Mouse (Mus musculus) hindbrain, embryonic 10.5 days (tissue): ENCODE measurements at regions not wholly inside any gene's neighbourhood (a gene's known extent, or its start where the extent isn't known, plus 50 kb on each side); places are given as distances from the start of the nearest gene placed in this dataset.
A peak's percentile ranks its signal among the peaks of the same experiment; 100 is the strongest.

Source experiments
- DNase-seq: peaks from one replicate; pipeline ENCODE4 v3.0.0-alpha.2; 2017; ENCODE audit warnings: low spot score
- H3K27ac ChIP-seq: fragments of 300-500 bp; sonication (generic); 2 replicates; pipeline ENCODE4 v1.5.1; 2016; ENCODE audit warnings: mild to moderate bottlenecking, moderate library complexity
- H3K27me3 ChIP-seq: fragments of 300-500 bp; sonication (generic); 2 replicates; pipeline ENCODE4 v1.6.1; 2016; ENCODE audit warnings: mild to moderate bottlenecking; ENCODE audit not compliant: poor library complexity, insufficient read depth, severe bottlenecking
- H3K36me3 ChIP-seq: fragments of 300-500 bp; sonication (generic); 2 replicates; pipeline ENCODE4 v1.6.1; 2016; ENCODE audit warnings: mild to moderate bottlenecking, moderate library complexity
- H3K4me1 ChIP-seq: fragments of 300-500 bp; sonication (generic); replicated peaks from 2 replicates; pipeline ENCODE4 v1.6.1; 2016; ENCODE audit warnings: mild to moderate bottlenecking
- H3K4me3 ChIP-seq: fragments of 300-500 bp; sonication (generic); 2 replicates; pipeline ENCODE4 v1.5.1; 2016; ENCODE audit warnings: mild to moderate bottlenecking, moderate library complexity
- H3K9me3 ChIP-seq: fragments of 300-500 bp; sonication (generic); 2 replicates; pipeline ENCODE4 v1.6.1; 2016; ENCODE audit warnings: mild to moderate bottlenecking, moderate library complexity
- WGBS: fragments of 180-500 bp; shearing (Covaris S2); methylation state at CpG from one replicate; pipeline ENCODE4 v1.1.7; 2016; 5-methylcytosine and 5-hydroxymethylcytosine counted together

DNA sequence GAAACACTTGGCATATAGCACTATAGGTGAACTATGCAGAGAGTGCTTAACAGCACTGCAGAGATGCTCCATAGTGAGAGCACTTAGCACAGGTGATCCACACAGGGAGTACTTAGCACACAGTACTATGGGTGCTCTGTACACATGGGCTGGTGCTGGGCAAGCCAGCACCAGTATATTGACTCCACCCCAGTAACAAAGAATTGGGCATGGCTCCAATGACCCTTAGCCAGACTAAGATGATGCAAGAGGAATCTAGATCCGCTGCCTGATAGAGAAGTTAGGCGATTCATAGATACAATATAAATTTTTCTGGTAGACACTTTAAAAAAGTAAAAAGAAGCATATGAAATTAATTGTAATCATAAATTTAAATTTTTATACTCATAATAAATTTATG lies 274.0 kb upstream of the Eef2kmt start:
- Histone ChIP-seq H3K27ac (no peak overlapping the region), H3K4me3 (no peak overlapping the region), H3K27me3 (no peaks in the 10 kb centered on the region), H3K36me3 (no peaks in the 10 kb centered on the region), H3K9me3 (no peaks in the 10 kb centered on the region), H3K4me1 (peaks cover 14% of the 10 kb centered on the region)
- DNase-seq, result no peak
- WGBS, result 97% methylated on average over 2 of the region's 2 CpGs

DNA sequence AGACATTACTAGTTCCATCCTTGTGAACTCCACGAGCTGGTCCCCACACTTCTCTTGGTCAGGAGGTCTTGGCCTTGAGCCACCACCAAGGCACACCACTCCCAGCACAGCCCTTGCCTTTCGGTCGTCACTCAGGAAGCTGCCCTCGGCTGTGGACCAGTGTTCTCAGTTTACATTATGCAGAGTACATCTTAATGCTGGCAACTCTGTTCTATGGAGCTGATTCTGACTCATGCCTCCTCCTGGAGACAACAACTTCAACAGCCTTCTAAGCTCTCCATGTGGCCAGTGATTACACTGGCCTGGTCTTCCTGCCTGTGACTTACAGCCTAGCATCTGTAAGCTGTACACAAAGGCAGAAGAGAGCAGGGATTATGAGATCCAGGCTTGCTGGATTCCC lies 272.2 kb upstream of the Eef2kmt start:
- Histone ChIP-seq H3K36me3 (no peaks in the 10 kb centered on the region), H3K9me3 (no peaks in the 10 kb centered on the region), H3K4me3 (no peak overlapping the region), H3K4me1 (peaks cover 7% of the 10 kb centered on the region), H3K27me3 (no peaks in the 10 kb centered on the region), H3K27ac (no peak overlapping the region)
- no peak for DNase-seq
- 74% methylated on average over 4 of the region's 4 CpGs for WGBS

DNA sequence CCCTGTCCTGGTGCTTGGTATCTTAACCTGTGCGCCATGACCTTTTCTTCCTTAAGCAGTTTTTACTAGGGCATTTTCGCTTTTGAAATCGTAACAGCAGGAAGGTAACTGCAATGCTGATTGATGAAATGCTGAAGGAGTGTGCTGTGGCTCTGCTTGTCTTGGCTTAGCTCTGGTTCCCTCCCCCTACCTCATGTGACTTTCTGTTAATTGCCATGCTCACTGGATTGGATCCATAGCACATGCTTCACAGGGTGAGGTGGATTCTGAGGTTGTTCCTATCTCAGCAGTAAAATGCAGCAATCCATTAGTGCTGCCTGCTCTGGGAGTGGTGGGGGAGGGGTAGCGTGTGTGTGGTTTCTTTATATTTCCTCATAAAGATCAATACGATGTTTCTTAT lies 268.6 kb upstream of the Eef2kmt start:
- Histone ChIP-seq H3K4me1 (no peaks in the 10 kb centered on the region), H3K4me3 (no peak overlapping the region), H3K27me3 (no peaks in the 10 kb centered on the region), H3K27ac (no peak overlapping the region), H3K36me3 (no peaks in the 10 kb centered on the region), H3K9me3 (no peaks in the 10 kb centered on the region)
- WGBS, result 87% methylated on average over 5 of the region's 5 CpGs
- DNase-seq, result no peak

DNA sequence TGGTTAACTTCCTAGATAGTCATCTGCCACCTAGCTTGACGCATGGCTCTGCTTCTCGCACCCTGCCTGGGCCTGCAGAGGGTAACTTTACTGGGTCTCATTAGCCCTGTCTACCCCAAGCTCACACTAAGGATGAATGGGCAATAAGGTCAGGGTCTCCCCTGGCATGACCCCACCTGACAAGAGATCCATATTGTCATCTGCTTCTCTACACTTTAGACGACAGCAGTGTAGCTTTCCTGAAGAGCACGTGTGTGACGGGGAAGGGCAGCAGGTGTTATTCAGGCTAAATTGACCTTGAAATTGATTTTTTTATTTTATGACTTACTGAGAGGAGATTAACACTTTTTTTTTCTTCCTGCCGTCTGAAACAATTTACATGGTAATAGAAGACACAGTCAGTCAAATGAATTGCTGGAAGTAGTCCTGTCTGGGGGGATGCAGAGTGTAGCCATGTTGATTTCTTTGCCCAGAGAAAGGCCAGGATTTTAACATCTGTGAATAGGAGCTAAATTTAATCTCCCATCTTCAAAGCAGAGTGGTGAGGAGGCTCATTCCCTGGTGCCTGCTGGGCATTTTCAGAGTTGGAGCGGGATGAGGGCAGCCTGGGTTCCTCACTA lies 267.7 kb upstream of the Eef2kmt start:
- Histone ChIP-seq H3K27me3 (no peaks in the 10 kb centered on the region), H3K27ac (no peak overlapping the region)
- WGBS, result 75% methylated on average over 7 of the region's 7 CpGs

DNA sequence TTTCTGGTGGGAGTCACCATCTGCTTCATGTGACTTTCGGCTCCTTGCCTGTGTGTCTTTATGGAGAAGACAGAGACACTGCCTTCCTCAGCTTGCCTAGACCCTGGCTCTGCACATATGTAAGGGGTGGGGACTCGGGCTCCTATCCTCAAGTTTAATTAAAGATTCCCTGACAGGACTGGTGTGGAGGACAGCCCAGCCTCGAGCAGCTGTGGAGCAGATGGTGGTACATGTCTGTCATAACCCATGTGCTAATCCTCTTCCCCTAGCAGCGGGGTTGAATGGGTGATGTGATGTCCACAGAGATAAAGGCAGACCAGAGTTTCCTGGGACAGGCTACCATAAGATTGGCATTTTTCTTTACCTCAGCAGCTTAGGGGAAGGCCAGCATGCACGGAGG lies 262.0 kb upstream of the Eef2kmt start:
- H3K36me3 ChIP-seq, result no peaks in the 10 kb centered on the region
- H3K27me3 ChIP-seq, result no peaks in the 10 kb centered on the region
- peaks cover 3% of the 10 kb centered on the region; the same call in 1 of the 2 replicates for H3K4me1 ChIP-seq
- WGBS, result 65% methylated on average over 5 of the region's 5 CpGs
- no peak for DNase-seq
- no peak overlapping the region for H3K27ac ChIP-seq
- no peak overlapping the region for H3K4me3 ChIP-seq
- H3K9me3 ChIP-seq, result no peaks in the 10 kb centered on the region

More for the DNA sequence above, 267.7 kb upstream of the Eef2kmt start:
- no peaks in the 10 kb centered on the region for H3K36me3 ChIP-seq
- no peaks in the 10 kb centered on the region for H3K4me1 ChIP-seq
- H3K4me3 ChIP-seq, result no peak overlapping the region
- DNase-seq, result no peak
- no peaks in the 10 kb centered on the region for H3K9me3 ChIP-seq

DNA sequence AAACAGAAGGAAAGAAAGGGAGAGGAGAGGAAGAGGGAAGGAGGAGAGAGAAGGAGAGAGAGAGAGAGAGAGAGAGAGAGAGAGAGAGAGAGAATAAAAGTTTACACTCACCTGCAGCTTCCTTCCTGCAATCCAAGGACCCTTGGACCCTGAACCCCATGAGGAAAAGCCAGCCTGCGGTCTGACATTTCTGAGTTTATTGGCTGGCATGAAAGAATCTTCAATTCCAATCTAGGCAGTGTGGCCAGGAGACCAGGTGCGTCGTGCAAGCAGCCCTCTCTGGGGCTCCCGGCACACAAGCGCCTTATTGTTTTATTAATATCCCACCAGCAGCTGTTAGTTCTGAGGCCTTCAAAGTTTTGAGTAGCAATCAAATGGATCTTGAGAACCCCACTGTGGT lies 260.1 kb upstream of the Eef2kmt start:
- Histone ChIP-seq H3K27me3 (no peaks in the 10 kb centered on the region), H3K4me3 (no peak overlapping the region), H3K27ac (no peak overlapping the region), H3K4me1 (peaks cover 3% of the 10 kb centered on the region; the same call in 1 of the 2 replicates), H3K36me3 (no peaks in the 10 kb centered on the region), H3K9me3 (no peaks in the 10 kb centered on the region)
- DNase-seq, result no peak
- WGBS, result 71% methylated on average over 5 of the region's 5 CpGs

DNA sequence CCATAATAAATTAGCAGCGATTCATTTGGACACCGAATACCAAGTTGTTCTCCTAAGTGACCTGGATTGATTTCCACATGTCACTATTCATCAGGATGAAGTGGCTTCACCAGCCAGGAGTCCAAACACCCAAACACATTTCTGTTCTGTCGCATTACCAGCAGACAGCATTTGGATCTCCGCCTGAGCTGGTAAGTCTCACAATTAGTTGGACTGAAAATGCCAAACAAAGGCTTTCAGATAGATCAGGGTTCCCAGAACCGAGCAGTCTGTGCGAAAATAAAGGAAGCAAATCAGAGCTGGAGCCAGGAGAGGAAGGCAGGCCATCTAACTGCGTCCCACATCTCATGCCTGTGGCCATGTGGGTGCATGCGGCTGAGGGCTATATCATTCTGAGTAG lies 251.5 kb upstream of the Eef2kmt start:
- H3K4me3 ChIP-seq, result no peak overlapping the region
- no peaks in the 10 kb centered on the region for H3K4me1 ChIP-seq
- no peak overlapping the region for H3K27ac ChIP-seq
- no peaks in the 10 kb centered on the region for H3K9me3 ChIP-seq
- no peaks in the 10 kb centered on the region for H3K36me3 ChIP-seq
- 84% methylated on average over 8 of the region's 8 CpGs for WGBS
- no peaks in the 10 kb centered on the region for H3K27me3 ChIP-seq
- DNase-seq, result no peak

DNA sequence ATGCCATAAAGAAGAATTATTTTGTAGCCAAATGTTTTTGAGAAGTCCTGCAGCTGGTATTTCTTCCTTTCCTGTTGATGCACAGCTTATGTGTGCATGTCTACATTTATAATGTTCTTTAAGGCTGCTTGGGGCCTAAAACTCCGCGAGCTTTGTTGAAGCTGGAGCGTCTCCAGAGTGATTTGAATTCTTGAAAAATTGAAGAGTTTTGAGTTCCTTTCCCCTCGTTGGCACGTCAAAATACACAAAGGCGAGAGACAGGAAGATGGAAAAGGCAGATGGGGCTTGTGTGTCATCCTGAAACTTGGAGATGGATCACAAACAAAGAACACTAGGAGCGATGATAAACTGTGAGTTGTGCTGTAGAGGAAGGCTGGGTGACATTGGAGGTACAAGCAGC lies 246.2 kb upstream of the Eef2kmt start:
- no peak overlapping the region for H3K4me3 ChIP-seq
- H3K36me3 ChIP-seq, result no peaks in the 10 kb centered on the region
- no peaks in the 10 kb centered on the region for H3K27me3 ChIP-seq
- H3K4me1 ChIP-seq, result 0 out of 2 replicates have a peak, but pooled peaks cover 4% of the 10 kb centered on the region
- no peak overlapping the region for H3K27ac ChIP-seq
- DNase-seq, result no peak
- H3K9me3 ChIP-seq, result no peaks in the 10 kb centered on the region
- 91% methylated on average over 7 of the region's 7 CpGs for WGBS

DNA sequence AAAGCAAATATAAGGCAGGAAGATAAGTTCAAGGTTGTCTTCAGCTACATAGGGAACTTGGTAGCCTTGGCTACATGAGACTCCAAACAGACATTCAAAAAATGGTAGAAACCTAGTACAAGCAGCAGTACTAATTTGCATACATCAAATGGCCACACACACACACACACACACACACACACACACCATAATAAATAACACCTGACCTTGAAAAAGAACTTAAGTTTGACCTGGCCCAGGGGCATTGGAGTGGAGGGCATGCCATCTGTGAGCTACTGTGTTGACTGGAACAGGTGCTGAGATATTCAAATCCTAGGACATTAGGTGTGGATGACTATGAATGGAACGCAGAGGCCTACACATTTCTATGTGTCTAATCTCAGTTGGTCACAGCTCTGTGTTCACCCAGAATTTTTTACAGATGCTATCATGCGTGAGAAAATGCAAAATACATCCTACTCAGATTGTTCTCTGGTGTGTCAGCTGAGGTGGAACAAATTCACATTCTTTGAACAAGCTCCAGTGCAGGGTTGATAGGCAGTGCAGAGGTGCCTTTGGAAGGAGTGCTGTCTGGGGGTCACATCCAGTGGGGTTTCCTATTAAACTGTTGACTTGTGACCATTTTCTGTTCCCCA lies 240.4 kb upstream of the Eef2kmt start:
- Histone ChIP-seq H3K9me3 (no peaks in the 10 kb centered on the region), H3K27me3 (no peaks in the 10 kb centered on the region), H3K36me3 (no peaks in the 10 kb centered on the region), H3K4me3 (no peak overlapping the region), H3K27ac (0 out of 2 replicates have a peak overlapping the region, but pooled peaks have one; percentile 62), H3K4me1 (peaks cover 39% of the 10 kb centered on the region)
- 50% methylated on average over 2 of the region's 2 CpGs for WGBS
- DNase-seq, result no peak

DNA sequence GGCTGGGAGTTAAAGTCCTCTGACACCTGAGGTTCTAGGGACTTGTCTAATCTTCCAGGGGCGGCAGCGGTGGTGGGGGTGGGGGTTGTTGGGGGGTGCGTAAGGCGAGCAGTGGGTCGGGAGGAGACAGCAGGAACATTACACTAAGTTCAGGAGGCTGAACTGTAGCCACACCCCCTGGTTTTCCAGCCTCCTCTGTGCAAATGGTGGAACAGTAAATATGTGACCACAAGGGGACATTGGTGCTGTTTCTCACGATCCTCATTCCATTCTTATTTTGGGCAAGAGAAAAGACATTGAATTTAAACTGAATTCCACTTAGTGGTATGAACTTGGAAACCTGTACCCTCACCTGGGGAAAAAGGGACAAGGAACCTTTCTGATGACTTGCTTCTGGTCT lies 237.6 kb upstream of the Eef2kmt start:
- no peak for DNase-seq

DNA sequence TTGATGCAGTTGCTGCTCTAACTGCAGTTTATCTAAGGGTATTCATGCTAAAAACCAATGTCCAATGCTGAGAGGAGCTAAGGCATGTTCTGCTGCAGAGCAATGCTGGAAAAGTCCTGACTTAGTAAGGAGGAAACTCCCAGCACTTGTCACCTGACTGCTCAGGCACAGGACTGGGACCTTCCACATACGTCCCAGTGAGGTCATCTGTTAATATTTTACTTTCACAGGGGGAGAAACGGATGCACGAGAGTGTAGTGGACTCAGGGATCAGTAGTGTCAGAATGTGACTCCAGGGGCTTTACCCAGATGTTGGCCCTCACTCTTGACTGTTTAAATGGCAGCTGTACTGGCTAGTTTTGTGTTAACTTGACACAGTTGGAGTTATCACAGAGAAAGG lies 231.5 kb upstream of the Eef2kmt start:
- no peak overlapping the region for H3K4me3 ChIP-seq
- no peaks in the 10 kb centered on the region for H3K9me3 ChIP-seq
- H3K4me1 ChIP-seq, result no peaks in the 10 kb centered on the region
- peaks cover 3% of the 10 kb centered on the region; the same call in 1 of the 2 replicates for H3K27me3 ChIP-seq
- WGBS, result 56% methylated on average over 3 of the region's 3 CpGs
- no peak for DNase-seq
- H3K27ac ChIP-seq, result no peak overlapping the region
- no peaks in the 10 kb centered on the region for H3K36me3 ChIP-seq

More for the DNA sequence above, 237.6 kb upstream of the Eef2kmt start:
- H3K4me1 ChIP-seq, result peaks cover 35% of the 10 kb centered on the region
- no peaks in the 10 kb centered on the region for H3K9me3 ChIP-seq
- H3K4me3 ChIP-seq, result no peak overlapping the region
- no peaks in the 10 kb centered on the region for H3K27me3 ChIP-seq
- WGBS, result 40% methylated on average over 6 of the region's 6 CpGs
- no peaks in the 10 kb centered on the region for H3K36me3 ChIP-seq
- no peak overlapping the region for H3K27ac ChIP-seq

DNA sequence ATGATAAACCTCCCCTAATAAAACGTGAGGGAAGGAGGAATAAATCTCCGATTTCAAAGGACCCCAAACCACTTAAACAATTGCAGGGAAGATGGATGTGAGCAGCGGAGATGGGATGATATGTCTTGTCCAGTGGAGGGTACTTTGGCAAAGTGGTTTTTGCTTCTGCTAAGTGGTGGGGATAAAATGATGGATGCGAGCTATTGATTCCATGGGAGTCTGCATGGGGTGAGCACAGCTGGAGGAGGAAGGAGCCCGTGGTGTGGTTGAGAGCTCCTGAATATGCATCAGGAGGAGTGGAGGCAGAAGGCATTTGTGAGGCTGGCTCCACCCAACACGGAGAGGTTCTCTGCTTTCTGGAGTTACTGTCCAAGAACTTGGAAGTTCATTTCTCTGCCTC lies 227.6 kb upstream of the Eef2kmt start:
- Histone ChIP-seq H3K9me3 (no peaks in the 10 kb centered on the region), H3K36me3 (no peaks in the 10 kb centered on the region), H3K27me3 (peaks cover 3% of the 10 kb centered on the region; the same call in 1 of the 2 replicates), H3K4me3 (no peak overlapping the region), H3K27ac (no peak overlapping the region), H3K4me1 (no peaks in the 10 kb centered on the region)
- no peak for DNase-seq
- WGBS, result 31% methylated on average over 6 of the region's 6 CpGs

DNA sequence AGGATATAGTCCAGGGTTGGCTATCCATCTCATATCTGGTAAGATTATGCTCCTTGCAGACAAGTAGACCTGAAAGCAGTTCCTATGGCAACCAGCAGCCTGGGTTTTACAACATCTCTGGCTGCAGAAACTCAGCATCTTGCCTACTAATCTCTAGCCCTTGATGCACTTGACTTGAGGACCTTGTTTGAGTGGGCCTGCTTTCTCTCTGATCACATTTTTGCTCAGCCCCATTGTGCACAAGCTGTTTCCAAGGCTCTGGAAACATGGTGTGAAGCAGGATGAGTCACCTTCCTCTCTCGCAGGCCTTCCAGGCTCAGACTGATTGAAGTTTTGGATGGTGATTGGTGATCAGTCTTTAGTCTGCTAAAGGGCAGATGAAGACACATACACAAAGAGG lies 224.4 kb upstream of the Eef2kmt start:
- no peak for DNase-seq
- H3K9me3 ChIP-seq, result no peaks in the 10 kb centered on the region
- no peak overlapping the region for H3K27ac ChIP-seq
- H3K4me1 ChIP-seq, result peaks cover 8% of the 10 kb centered on the region
- no peaks in the 10 kb centered on the region for H3K36me3 ChIP-seq
- 81% methylated on average over 1 of the region's 1 CpGs for WGBS
- H3K4me3 ChIP-seq, result no peak overlapping the region
- peaks cover 3% of the 10 kb centered on the region; the same call in 1 of the 2 replicates for H3K27me3 ChIP-seq
